In the genomic region with DNA sequence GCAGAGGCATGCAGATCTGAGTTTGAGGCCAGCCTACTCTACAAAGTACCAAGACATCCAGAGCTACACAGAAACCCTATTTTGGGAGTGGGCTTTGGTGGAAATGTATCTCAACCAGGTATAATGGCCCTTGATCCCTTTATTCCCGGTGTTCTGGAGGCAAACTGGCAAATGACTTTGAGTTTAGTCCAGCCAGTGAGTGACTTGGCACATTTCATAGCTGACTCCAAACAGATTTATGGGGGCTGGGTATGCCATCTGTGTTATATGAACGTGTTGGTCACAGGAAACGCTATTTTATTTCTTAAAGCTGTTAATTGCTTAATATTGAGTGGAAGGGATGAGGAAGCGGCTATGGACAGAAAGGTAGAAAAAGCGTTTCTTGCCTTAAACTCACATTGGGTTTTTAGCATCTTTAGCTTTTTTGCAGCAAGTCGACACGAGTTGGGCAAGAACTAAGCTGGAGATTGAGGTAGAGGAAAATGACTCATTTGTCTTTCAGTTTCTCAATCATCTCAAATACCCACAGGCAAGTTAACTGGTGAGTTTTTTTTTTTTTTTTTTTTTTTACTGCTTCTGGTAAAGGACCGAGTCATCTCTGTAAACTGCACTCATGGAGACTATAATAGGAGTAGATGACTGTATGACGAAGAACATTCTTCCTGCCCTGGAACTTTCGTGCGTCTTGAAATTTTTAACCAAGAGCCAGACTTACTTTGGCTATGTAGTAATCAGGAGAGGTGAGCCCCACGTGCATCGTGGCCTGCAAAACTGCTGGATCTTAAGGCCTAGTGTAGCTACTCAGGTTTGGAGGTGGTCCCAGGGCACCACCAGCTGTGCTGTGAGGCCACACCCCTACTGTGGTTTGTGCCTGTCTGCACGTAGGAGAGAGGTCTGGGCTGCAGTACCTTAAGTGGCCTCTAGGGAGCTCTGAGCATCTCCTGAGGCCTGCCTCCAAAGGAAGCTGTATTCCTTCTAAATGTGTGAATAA, we compare ENCODE assay signal across 8 mouse cellular contexts. TPM values are rescaled to one million over a fixed set of nuclear protein-coding genes. Genes with fewer than 3 reads are reported as not detected.
DNase-seq lines count a peak whose midpoint lies in the region; ATAC-seq lines count a peak whose summit lies in the region.

No protein-coding gene starts in this region.

- peaks cover 20% of the 10 kb centered on the region for H3K36me3 ChIP-seq in hindbrain, embryonic 14.5 days (replicated peaks; ENCODE audit: control insufficient read depth, insufficient read depth)

- peak; percentile 87 for DNase-seq in WW6 (ENCODE audit: low read depth, low spot score)
- DNase-seq in cerebellum, postnatal 36 days: peak; percentile 86
- DNase-seq in frontal cortex, postnatal 36 days (ENCODE audit: low spot score in 2 of 2): peak; percentile 74 to 87
- DNase-seq in hindbrain, embryonic 14.5 days (ENCODE audit: low spot score): peak; percentile 80
- DNase-seq in left cerebral cortex, adult 18-20 months (ENCODE audit: low spot score in 2 of 2): peak; percentile 78 to 84
- DNase-seq in right cerebral cortex, adult 18-20 months: peak; percentile 79
- DNase-seq in urinary bladder, postnatal 4 days (ENCODE audit: low spot score in 2 of 2): peak; percentile 60 to 83

- peak overlapping the region; percentile 74 for H3K4me3 ChIP-seq in hindbrain, embryonic 14.5 days (replicated peaks; ENCODE audit: low read length)

- H3K27me3 ChIP-seq in hindbrain, embryonic 14.5 days (ENCODE audit: control insufficient read depth, insufficient read depth, low read length): no peaks in the 10 kb centered on the region

- H3K9me3 ChIP-seq in hindbrain, embryonic 14.5 days (ENCODE audit: control insufficient read depth, low read length): no peaks in the 10 kb centered on the region

- 24% methylated on average over 14 of the region's 14 CpGs for WGBS in hindbrain, embryonic 14.5 days

- peak overlapping the region; percentile 79 for H3K4me2 ChIP-seq in hindbrain, embryonic 14.5 days (replicated peaks)

- H3K9ac ChIP-seq in hindbrain, embryonic 14.5 days: peak overlapping the region; percentile 75

- H3K27ac ChIP-seq in hindbrain, embryonic 14.5 days: peak overlapping the region; percentile 56

- peaks cover 37% of the 10 kb centered on the region for H3K4me1 ChIP-seq in hindbrain, embryonic 14.5 days (replicated peaks; ENCODE audit: control insufficient read depth, insufficient read depth, low read length)

- no peak for ATAC-seq in hindbrain, embryonic 14.5 days (ENCODE audit: low FRiP score)
- peak; percentile 43 for ATAC-seq in megakaryocyte, adult 5-6 weeks (ENCODE audit: poor library complexity, severe bottlenecking)

RNA-seq across cellular contexts. Expression of gene Pkm, which starts 3.2 kb away (rescaled TPM):
- polyA plus RNA-seq in hindbrain, embryonic 14.5 days (2014; fragmentation: Nextera tagmentation; extraction: Ambion mirVana): 861 and 971 TPM in 2 replicates
- 1,000 to 10,000 TPM; 1,425 to 1,430 TPM for total RNA-seq in left cerebral cortex, adult 18-20 months (2021)
- 192 and 215 TPM in 2 replicates for total RNA-seq in megakaryocyte, adult 5-6 weeks (2015)
- 908 and 975 TPM in 2 replicates for total RNA-seq in megakaryocyte, adult 5-6 weeks (2017)

RNA-seq across cellular contexts. Expression of gene Gramd2, which starts 20.6 kb away (rescaled TPM):
- 2.9 and 6.0 TPM in 2 replicates for polyA plus RNA-seq in hindbrain, embryonic 14.5 days (2014; fragmentation: Nextera tagmentation; extraction: Ambion mirVana)
- 10 to 100 TPM; 11.8 to 14.7 TPM for total RNA-seq in left cerebral cortex, adult 18-20 months (2021)
- total RNA-seq in megakaryocyte, adult 5-6 weeks (2015): 0.58 and 0.66 TPM in 2 replicates
- 0.88 and 1.3 TPM in 2 replicates for total RNA-seq in megakaryocyte, adult 5-6 weeks (2017)

RNA-seq across cellular contexts. Expression of gene Parp6, which starts 42.2 kb away (rescaled TPM):
- polyA plus RNA-seq in hindbrain, embryonic 14.5 days (2014; fragmentation: Nextera tagmentation; extraction: Ambion mirVana): 216 and 219 TPM in 2 replicates
- total RNA-seq in left cerebral cortex, adult 18-20 months (2021): 100 to 1,000 TPM; 129 to 139 TPM
- 29.8 and 35.2 TPM in 2 replicates for total RNA-seq in megakaryocyte, adult 5-6 weeks (2015)
- 22.9 and 23.0 TPM in 2 replicates for total RNA-seq in megakaryocyte, adult 5-6 weeks (2017)

Comparison
In these comparisons a context has a peak if more than half of its experiments do, and no peak if none do; other contexts are left out.
1. RNA of gene Gramd2, which starts 20.6 kb away (total RNA-seq): 11.8 to 14.7 TPM in left cerebral cortex, adult 18-20 months; 0.58 to 1.3 TPM in megakaryocyte, adult 5-6 weeks; every median in the first group is over 4 times any median in the second.
2. Peak in every context shown above with its lines, with median percentiles within 50 percentile points of each other: DNase-seq.